Mouse (Mus musculus) embryonic facial prominence, embryonic 12.5 days (tissue): ENCODE results near the gene Pias4. TPM values are rescaled to one million over a fixed set of nuclear protein-coding genes. Genes with fewer than 3 reads are reported as not detected.
"Not testable (repeated sequence)": the region's sequence is repeated elsewhere in the genome, so short reads cannot be mapped to it uniquely, and the experiment has no call there.

Experiments
- ATAC-seq: fragments of 200-750 bp; cut with Nextera tagmentation; 2 replicates; pipeline ENCODE4 v1.8.0; 2017; ENCODE audit not compliant: insufficient number of reproducible peaks, insufficient read depth, low FRiP score, low TSS enrichment
- H3K27ac ChIP-seq: fragments of 300-500 bp; sonication (generic); 2 replicates; pipeline ENCODE4 v1.5.1; 2016; ENCODE audit warnings: mild to moderate bottlenecking
- H3K27me3 ChIP-seq: fragments of 300-500 bp; sonication (generic); 2 replicates; pipeline ENCODE4 v1.6.1; 2016; ENCODE audit warnings: mild to moderate bottlenecking, moderate library complexity
- H3K36me3 ChIP-seq: fragments of 300-500 bp; sonication (generic); 2 replicates; pipeline ENCODE4 v1.6.1; 2016; ENCODE audit warnings: mild to moderate bottlenecking
- H3K4me1 ChIP-seq: fragments of 300-500 bp; sonication (generic); 2 replicates; pipeline ENCODE4 v1.6.1; 2016
- H3K4me2 ChIP-seq: fragments of 300-500 bp; sonication (generic); replicated peaks from 2 replicates; pipeline ENCODE4 v1.6.1; 2016; ENCODE audit warnings: mild to moderate bottlenecking, moderate library complexity
- H3K4me3 ChIP-seq: fragments of 300-500 bp; sonication (generic); 2 replicates; pipeline ENCODE4 v1.5.1; 2016; ENCODE audit warnings: mild to moderate bottlenecking
- H3K9ac ChIP-seq: fragments of 300-500 bp; sonication (generic); 2 replicates; pipeline ENCODE4 v1.6.1; 2016; ENCODE audit warnings: mild to moderate bottlenecking, moderate library complexity
- H3K9me3 ChIP-seq: fragments of 300-500 bp; sonication (generic); 2 replicates; pipeline ENCODE4 v1.6.1; 2016; ENCODE audit warnings: mild to moderate bottlenecking, moderate library complexity
- WGBS: fragments of 180-500 bp; shearing (Covaris S2); methylation state at CpG from one replicate; pipeline ENCODE4 v1.1.7; 2016; 5-methylcytosine and 5-hydroxymethylcytosine counted together
- polyA plus RNA-seq: library from polyadenylated mRNA; unstranded; fragments of >200 nt; fragmentation: Nextera tagmentation; extraction: Ambion mirVana; gene quantifications from 2 replicates; pipeline ENCODE4 v1.2.1, GENCODE M21; 2016

Gene Pias4
- polyA plus RNA-seq, 1 experiment from 2014 or later = 57.5 TPM

GRCm38 (mm10) chr10:81177958-81178712 is 10.4 kb upstream of the Pias4 start:
- H3K9me3 ChIP-seq = no peaks in the 10 kb centered on the region
- peaks cover 40% of the 10 kb centered on the region for H3K4me1 ChIP-seq
- H3K4me3 ChIP-seq = peak overlapping the region; percentile 84
- 68% methylated on average over 14 of the region's 14 CpGs for WGBS
- peak overlapping the region; percentile 94 for H3K4me2 ChIP-seq
- H3K36me3 ChIP-seq = peaks cover 50% of the 10 kb centered on the region
- ATAC-seq = no peak
- H3K27me3 ChIP-seq = no peaks in the 10 kb centered on the region
- H3K9ac ChIP-seq = peak overlapping the region; percentile 91
- H3K27ac ChIP-seq = 0 out of 2 replicates have a peak overlapping the region, but pooled peaks have one; percentile 12

DNA sequence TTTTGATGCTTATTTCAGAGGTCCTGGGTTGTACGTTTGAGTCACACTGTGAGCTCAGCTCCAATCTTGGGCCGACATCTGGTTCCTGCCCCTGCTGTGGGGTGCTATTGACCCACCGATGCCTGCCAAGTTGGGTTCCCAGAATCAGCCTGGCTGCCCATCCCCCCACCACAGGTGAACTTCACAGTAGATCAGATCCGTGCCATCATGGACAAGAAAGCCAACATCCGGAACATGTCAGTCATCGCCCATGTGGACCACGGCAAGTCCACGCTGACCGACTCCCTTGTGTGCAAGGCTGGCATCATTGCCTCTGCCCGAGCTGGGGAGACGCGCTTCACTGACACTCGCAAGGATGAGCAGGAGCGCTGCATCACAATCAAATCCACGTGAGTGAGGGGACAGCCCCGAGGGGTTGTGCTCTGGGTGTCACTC is 9.8 kb upstream of the Pias4 start:
- 13% methylated on average over 16 of the region's 16 CpGs for WGBS

GRCm38 (mm10) chr10:81176466-81177271 is 8.9 kb upstream of the Pias4 start, which contains the start of gene Eef2:
Gene Eef2 (plus strand): TSS chr10:81176631.
- peak within 1 kb of the TSS; percentile 91 for H3K9ac ChIP-seq
- peaks cover 42% of the 10 kb centered on the region for H3K36me3 ChIP-seq
- under 1% methylated on average over 76 of the region's 77 CpGs for WGBS
- no peaks in the 10 kb centered on the region for H3K9me3 ChIP-seq
- peak within 1 kb of the TSS; percentile 92 for H3K27ac ChIP-seq
- H3K4me1 ChIP-seq = peaks cover 35% of the 10 kb centered on the region
- ATAC-seq = peak; percentile 75
- peak within 1 kb of the TSS; percentile 94 for H3K4me2 ChIP-seq
- peak within 1 kb of the TSS; percentile 84 for H3K4me3 ChIP-seq
- no peaks in the 10 kb centered on the region for H3K27me3 ChIP-seq

More for the DNA sequence above, 9.8 kb upstream of the Pias4 start:
- Histone ChIP-seq H3K9ac (peak overlapping the region; percentile 91), H3K36me3 (peaks cover 50% of the 10 kb centered on the region), H3K4me1 (peaks cover 40% of the 10 kb centered on the region), H3K27ac (peak overlapping the region; percentile 92), H3K9me3 (no peaks in the 10 kb centered on the region), H3K4me3 (peak overlapping the region; percentile 84), H3K27me3 (no peaks in the 10 kb centered on the region), H3K4me2 (peak overlapping the region; percentile 94)
- ATAC-seq = no peak

GRCm38 (mm10) chr10:81175936-81176465 is 8.3 kb upstream of the Pias4 start:
- no peaks in the 10 kb centered on the region for H3K9me3 ChIP-seq
- peak overlapping the region; percentile 90 for H3K27ac ChIP-seq
- peaks cover 35% of the 10 kb centered on the region for H3K36me3 ChIP-seq
- 6% methylated on average over 13 of the region's 13 CpGs for WGBS
- H3K4me3 ChIP-seq = peak overlapping the region; percentile 84
- ATAC-seq = peak; percentile 7; the same call in 1 of the 2 replicates
- peak overlapping the region; percentile 42 for H3K4me2 ChIP-seq
- 0 out of 2 replicates have a peak overlapping the region, but pooled peaks have one; percentile 3 for H3K9ac ChIP-seq
- peaks cover 32% of the 10 kb centered on the region for H3K4me1 ChIP-seq
- no peaks in the 10 kb centered on the region for H3K27me3 ChIP-seq

DNA sequence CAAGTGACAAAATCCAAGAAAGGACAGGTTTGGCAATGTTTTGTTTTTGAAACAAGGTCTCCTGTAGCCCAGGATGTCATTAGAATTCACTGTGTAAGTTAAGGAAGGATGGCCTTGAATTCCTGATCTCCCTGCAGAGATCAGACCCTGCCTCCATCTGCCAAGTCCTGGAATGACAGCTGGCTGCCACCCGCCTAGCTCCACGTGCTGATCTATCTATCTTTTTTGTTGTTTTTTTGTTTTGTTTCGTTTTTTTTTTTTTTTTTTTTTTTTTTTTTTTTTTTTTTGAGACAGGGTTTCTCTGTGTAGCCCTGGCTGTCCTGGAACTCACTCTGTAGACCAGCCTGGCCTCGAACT is 7.6 kb upstream of the Pias4 start:
- H3K27me3 ChIP-seq, H3K9ac ChIP-seq, H3K4me3 ChIP-seq, ATAC-seq, H3K9me3 ChIP-seq: not testable (repeated sequence)
- 6% methylated on average over 4 of the region's 4 CpGs for WGBS
- H3K27ac ChIP-seq = peak overlapping the region; percentile 90
- peaks cover 29% of the 10 kb centered on the region for H3K36me3 ChIP-seq
- H3K4me1 ChIP-seq = peaks cover 29% of the 10 kb centered on the region
- peak overlapping the region; percentile 66; the same call in 1 of the 2 replicates for H3K4me2 ChIP-seq

GRCm38 (mm10) chr10:81174617-81175344 is 7.1 kb upstream of the Pias4 start:
- Histone ChIP-seq H3K27ac (peak overlapping the region; percentile 90), H3K9me3 (no peaks in the 10 kb centered on the region), H3K36me3 (peaks cover 23% of the 10 kb centered on the region), H3K4me2 (peak overlapping the region; percentile 66), H3K4me3 (peak overlapping the region; percentile 36), H3K4me1 (peaks cover 28% of the 10 kb centered on the region), H3K27me3 (no peaks in the 10 kb centered on the region), H3K9ac (peak overlapping the region; percentile 52)
- 3% methylated on average over 29 of the region's 29 CpGs for WGBS
- ATAC-seq = peak; percentile 18; the same call in 1 of the 2 replicates

DNA sequence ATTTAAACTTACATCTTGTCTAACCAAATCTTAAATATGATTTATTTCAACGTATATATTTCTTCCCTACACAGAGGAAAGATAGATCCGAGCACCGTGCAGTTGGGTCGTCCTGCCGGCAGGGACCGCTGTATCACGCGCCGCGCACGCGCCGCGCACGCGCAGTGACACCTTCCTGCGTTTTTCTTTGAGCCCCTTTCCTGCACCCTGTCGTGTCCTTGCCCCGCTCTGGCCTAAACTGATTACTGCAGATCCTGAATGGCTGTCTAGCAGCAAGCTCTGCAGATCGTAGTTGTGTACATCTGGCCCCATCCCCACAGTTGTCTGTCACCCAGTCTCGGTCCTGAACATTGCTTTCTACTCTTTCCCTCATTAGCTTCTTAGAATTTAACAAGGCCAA is 5.4 kb upstream of the Pias4 start:
- Histone ChIP-seq H3K27ac (peak overlapping the region; percentile 80), H3K27me3 (no peaks in the 10 kb centered on the region), H3K36me3 (peaks cover 7% of the 10 kb centered on the region), H3K9me3 (no peaks in the 10 kb centered on the region), H3K4me2 (peak overlapping the region; percentile 43), H3K4me3 (peak overlapping the region; percentile 17; the same call in 1 of the 2 replicates), H3K9ac (peak overlapping the region; percentile 33), H3K4me1 (peaks cover 26% of the 10 kb centered on the region)
- 6% methylated on average over 21 of the region's 21 CpGs for WGBS
- no peak for ATAC-seq

GRCm38 (mm10) chr10:81169411-81169900 is 1.7 kb upstream of the Pias4 start:
- 43% methylated on average over 11 of the region's 14 CpGs for WGBS
- not testable (repeated sequence) for H3K9me3 ChIP-seq, H3K27ac ChIP-seq, ATAC-seq, H3K9ac ChIP-seq, H3K27me3 ChIP-seq, H3K4me3 ChIP-seq, H3K36me3 ChIP-seq
- H3K4me1 ChIP-seq = peaks cover 25% of the 10 kb centered on the region
- H3K4me2 ChIP-seq = peak overlapping the region; percentile 90

- peaks cover 7% of the 10 kb centered on the region for H3K36me3 ChIP-seq
- no peaks in the 10 kb centered on the region for H3K27me3 ChIP-seq
- H3K4me2 ChIP-seq = peak overlapping the region; percentile 90
- peak overlapping the region; percentile 99 for H3K4me3 ChIP-seq
- H3K9me3 ChIP-seq = no peaks in the 10 kb centered on the region
- WGBS = 2% methylated on average over 29 of the region's 29 CpGs
- peak overlapping the region; percentile 55 for H3K9ac ChIP-seq
- H3K27ac ChIP-seq = peak overlapping the region; percentile 84
- H3K4me1 ChIP-seq = peaks cover 21% of the 10 kb centered on the region
- peak; percentile 54 for ATAC-seq
These were observed 960 bp upstream of the Pias4 start for GRCm38 (mm10) chr10:81168521-81169244.

GRCm38 (mm10) chr10:81168087-81168431 is 336 bp upstream of the Pias4 start:
- Histone ChIP-seq H3K36me3 (peaks cover 12% of the 10 kb centered on the region), H3K9ac (peak overlapping the region; percentile 55; the same call in 1 of the 2 replicates), H3K27me3 (no peaks in the 10 kb centered on the region), H3K9me3 (no peaks in the 10 kb centered on the region), H3K4me3 (peak overlapping the region; percentile 99), H3K4me2 (peak overlapping the region; percentile 90), H3K4me1 (peaks cover 15% of the 10 kb centered on the region), H3K27ac (peak overlapping the region; percentile 84)
- peak; percentile 45 for ATAC-seq
- WGBS = 7% methylated on average over 5 of the region's 5 CpGs
